Mouse (Mus musculus): ENCODE measurements around the gene B130006D01Rik.

B130006D01Rik gene

GRCm38 (mm10) chr11:95723287-95723686 is at the start of gene B130006D01Rik:
TSS of gene B130006D01Rik (plus strand) at chr11:95723587.
- no peak for DNase-seq (ENCODE audit: low spot score)

- DNase-seq (ENCODE audit: low spot score): no peak
These were observed 47.9 kb upstream of the B130006D01Rik start for GRCm38 (mm10) chr11:95675498-95675897.

- DNase-seq (ENCODE audit: low spot score): peak; percentile 50
These were observed 47.1 kb upstream of the B130006D01Rik start for GRCm38 (mm10) chr11:95676307-95676706.

- no peak for DNase-seq (ENCODE audit: low spot score)
These were observed 45.3 kb upstream of the B130006D01Rik start for GRCm38 (mm10) chr11:95677925-95678701.

DNA sequence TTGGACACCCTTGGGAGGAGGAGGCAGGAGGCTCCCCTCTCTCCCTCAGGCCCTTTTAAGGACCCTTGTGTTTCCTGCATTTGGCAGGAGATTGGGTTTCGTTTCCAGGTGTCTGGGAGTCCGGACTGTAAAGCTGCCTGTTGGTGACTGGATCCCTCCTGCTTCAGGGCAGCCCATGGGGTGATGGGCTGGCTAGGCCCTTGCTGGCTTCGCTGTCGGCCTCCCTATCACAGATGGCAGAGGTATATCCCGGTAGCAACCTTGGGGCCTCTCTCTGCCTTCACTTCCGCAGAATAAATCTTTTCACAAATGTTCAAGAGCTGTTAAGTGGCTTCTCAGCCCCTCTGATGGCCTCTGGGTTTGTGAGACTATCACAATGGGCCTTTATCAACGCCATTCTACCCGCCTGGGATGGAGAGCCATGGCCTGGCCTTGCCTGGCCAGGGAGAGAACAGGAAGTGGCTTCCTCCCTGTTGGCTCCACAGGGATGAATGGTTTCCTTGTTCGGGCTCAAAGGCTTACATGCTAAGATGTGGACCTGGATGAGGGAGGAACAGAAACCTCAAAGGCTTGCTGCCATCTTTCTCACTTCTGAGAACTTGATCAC is 41.3 kb upstream of the B130006D01Rik start:
- no peak for DNase-seq (ENCODE audit: low spot score)

- DNase-seq (ENCODE audit: low spot score): no peak
These were observed 40.4 kb upstream of the B130006D01Rik start for GRCm38 (mm10) chr11:95682946-95683345.

DNA sequence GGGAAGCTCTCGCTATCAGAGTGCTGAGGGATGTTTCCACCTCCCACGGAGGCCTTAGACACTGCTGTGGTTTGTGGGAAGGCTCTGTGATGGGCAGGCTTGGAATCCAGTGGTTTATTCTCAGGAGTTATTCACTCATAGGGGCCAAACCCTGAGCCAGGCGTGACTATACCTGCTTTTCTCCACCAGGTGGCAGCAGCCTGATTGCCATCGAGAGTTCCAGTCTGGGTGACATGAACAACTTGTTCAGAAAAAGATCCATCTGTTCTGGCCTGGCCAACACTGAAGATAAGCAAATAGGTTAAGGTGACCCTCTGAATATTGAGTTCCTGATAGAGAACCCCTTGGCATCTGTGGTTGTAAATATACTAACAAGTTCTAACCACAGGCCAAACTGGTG is 37.4 kb upstream of the B130006D01Rik start:
- DNase-seq (ENCODE audit: low spot score): peak; percentile 72

GRCm38 (mm10) chr11:95687084-95687656 is 36.2 kb upstream of the B130006D01Rik start:
- DNase-seq (ENCODE audit: low spot score): peak; percentile 18

- DNase-seq (ENCODE audit: low spot score): no peak
These were observed 34.9 kb upstream of the B130006D01Rik start for GRCm38 (mm10) chr11:95688515-95688914.

- DNase-seq (ENCODE audit: low spot score): no peak
These were observed 34.4 kb upstream of the B130006D01Rik start for GRCm38 (mm10) chr11:95688981-95689380.

GRCm38 (mm10) chr11:95689544-95689943 is 33.8 kb upstream of the B130006D01Rik start:
- DNase-seq (ENCODE audit: low spot score): no peak

GRCm38 (mm10) chr11:95698541-95698940 is 24.8 kb upstream of the B130006D01Rik start:
- DNase-seq (ENCODE audit: low spot score): no peak

GRCm38 (mm10) chr11:95700778-95701739 is 22.3 kb upstream of the B130006D01Rik start:
- no peak for DNase-seq (ENCODE audit: low spot score)

DNA sequence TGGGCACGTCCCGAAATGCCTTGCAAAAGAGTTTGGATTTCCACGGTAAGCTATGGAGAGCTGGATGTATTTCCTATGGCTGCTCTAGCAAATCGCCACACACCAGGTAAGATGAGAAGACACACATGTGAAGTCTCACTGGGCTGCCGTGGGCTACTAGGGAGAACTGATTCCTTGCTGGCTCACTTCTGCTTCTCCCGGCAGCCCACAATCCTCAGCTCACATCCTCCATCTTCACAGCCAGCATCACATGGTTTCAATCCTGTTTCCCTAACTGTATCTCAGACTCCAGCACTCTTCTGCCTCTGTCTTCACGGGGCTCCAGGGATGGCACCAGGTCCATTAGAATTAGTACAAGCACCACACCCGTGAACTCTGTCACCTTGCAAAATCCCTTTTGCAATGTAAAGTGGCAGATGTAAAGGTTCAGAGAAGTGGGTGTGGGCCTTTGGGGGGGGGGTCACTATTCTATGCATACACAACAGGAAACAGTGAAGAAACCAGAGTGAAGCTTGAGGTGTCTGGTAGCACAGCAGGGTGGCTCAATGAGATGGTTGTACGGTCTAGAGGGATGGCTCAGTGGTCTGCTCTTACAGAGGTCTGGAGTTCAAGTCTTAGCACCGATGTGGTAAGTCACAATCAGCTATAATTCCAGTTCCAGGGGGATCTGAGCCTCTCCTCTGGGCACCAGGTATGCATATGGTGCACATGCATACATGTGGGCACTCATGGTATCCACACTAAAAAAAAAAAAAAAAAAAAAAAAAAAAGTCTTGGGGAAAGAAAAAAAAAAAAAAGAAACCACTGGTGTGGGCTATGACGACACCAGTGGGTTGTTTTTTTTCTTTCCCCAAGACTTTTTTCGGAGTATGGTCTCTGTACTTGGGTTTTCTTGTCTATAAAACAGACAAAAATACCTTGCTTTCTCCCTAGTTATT is 19.1 kb upstream of the B130006D01Rik start:
- no peak for DNase-seq (ENCODE audit: low spot score)

GRCm38 (mm10) chr11:95704970-95705330 is 18.4 kb upstream of the B130006D01Rik start:
- DNase-seq (ENCODE audit: low spot score): no peak

- no peak for DNase-seq (ENCODE audit: low spot score)
These were observed 13.8 kb upstream of the B130006D01Rik start for GRCm38 (mm10) chr11:95709534-95710040.

- no peak for DNase-seq (ENCODE audit: low spot score)
These were observed 12.9 kb upstream of the B130006D01Rik start for GRCm38 (mm10) chr11:95710478-95710877.

DNA sequence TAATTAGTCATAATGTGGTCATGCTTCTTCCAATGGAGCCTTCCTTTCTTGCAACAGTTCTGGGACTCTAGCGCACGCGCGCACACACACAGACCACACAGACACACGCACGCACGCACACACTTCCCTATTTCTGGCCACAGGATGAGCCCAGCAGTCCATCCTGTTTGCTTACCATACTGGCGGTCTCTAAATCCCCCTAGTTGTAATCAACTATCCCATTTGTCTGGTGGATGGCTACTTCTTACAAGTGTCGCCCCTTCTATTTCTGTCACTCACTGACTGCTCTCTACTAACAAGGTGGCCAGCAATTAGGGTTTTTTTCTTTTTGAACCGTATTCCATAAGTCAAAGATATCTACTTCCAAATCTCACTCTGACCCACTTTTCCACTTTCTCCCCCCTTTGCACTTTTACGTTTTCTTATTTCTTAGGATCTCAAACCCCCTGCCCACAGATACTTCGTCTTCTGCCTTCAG is 11.3 kb upstream of the B130006D01Rik start:
- DNase-seq (ENCODE audit: low spot score): no peak

DNA sequence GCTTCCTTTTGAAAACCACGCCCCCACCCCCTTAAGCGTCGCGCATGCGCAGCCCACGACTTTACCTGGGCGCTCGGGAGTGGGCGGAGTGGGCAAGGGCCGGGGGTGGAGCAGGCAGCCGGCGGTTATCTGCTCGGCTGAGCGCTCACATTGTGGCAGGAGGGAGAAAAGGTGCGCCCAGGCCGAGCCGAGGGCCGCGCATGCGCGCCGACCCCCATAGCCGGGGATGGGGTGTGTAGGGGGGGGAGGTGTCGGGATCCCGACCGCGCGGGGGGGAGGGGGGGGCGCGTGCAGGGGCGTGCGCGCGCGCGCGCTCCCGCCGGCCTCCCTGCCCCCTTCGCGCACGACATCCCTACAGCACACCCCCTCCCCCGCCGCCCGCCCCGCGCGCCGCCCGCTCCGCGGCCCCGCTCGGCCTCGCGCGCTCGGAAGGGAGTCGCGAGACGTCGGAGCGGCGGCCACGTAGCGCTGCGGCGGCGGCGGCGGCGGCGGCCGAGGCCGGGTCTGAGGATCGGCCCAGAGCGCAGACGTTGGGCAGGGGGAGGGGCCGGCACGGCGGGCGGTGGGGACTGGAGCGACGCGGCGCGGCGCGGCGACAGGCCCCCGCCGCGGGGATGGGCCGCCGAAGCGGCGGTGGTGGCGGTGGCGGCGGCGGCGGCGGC is 10.7 kb upstream of the B130006D01Rik start, which contains the start of gene Zfp652:
Gene Zfp652 (plus strand): TSS at position 111 of the 662 bp plus-strand sequence.
- peak; percentile 89 for DNase-seq (ENCODE audit: low spot score)

Data from ovary, postnatal 36 days (tissue).